Mouse (Mus musculus) adrenal gland, adult 18-20 months (tissue): Measurements from ENCODE around the gene Adgrf3. TPM values are rescaled to one million over a fixed set of nuclear protein-coding genes. Genes with fewer than 3 reads are reported as not detected.
A peak's percentile ranks its signal among the peaks of the same experiment; 100 is the strongest.
"Not testable (repeated sequence)": the region's sequence is repeated elsewhere in the genome, so short reads cannot be mapped to it uniquely, and the experiment has no call there.

Source experiments
- DNase-seq, 2 experiments: peaks; one replicate each; pipeline ENCODE4 v3.0.0; 2021 to 2022; ENCODE audit warnings: low spot score in 2 of 2
- long read RNA-seq, 2 experiments: library from polyadenylated mRNA; stranded (forward); transcript quantifications; one replicate each; pipeline ENCODE4 v2.0.0; 2021
- total RNA-seq, 2 experiments: library from RNA; stranded (reverse); gene quantifications; 1 replicate in 1 of 2; 2 replicates in 1 of 2; pipeline ENCODE4 v1.2.3; 2021

Adgrf3 gene
- total RNA-seq, result not detected
- long read RNA-seq, experiment 1, result 0 reads
- long read RNA-seq, experiment 2, result 0 reads

DNA sequence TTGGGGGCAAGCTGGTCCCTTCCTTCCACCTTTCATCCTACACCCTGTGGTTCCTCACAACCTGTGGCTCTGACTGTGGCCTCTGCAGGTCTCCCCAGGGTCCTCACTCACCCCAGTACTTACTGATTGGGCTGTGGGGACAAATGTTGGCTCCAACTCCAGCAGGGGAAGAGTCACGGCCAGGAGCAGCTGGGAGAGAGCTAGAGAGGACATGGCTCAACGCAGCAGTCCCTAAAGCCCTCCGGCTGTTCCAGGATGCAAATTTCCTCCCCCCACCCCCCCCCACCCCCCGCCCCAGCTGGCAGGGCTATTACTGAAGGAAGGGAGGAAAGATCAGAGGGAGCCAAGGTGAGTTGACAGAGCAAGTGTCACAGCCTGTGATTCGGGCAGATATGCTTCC lies at the start of gene Adgrf3:
TSS of gene Adgrf3 (minus strand) at position 230 of the 400 bp plus-strand sequence.
- no peak for DNase-seq

DNA sequence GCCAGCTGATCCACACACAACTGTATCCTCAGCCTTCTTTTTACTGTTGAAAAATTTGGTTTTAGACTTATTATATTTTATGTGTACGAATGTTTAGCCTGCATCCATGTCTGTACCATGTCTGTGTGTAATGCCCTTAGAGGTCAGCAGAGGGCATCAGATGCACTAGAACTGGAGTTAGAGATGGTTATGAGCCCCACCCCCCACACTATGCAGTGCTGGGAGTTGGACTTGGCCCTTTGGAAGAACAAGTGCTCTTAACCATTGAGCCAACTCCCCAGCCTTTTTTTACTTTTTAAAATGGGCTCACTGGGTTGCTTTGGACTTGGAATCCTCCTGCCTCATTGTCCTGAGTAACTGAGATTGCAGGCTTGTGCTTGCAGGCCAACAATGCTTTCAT lies 42.1 kb upstream of the Adgrf3 start:
- no peak for DNase-seq

DNA sequence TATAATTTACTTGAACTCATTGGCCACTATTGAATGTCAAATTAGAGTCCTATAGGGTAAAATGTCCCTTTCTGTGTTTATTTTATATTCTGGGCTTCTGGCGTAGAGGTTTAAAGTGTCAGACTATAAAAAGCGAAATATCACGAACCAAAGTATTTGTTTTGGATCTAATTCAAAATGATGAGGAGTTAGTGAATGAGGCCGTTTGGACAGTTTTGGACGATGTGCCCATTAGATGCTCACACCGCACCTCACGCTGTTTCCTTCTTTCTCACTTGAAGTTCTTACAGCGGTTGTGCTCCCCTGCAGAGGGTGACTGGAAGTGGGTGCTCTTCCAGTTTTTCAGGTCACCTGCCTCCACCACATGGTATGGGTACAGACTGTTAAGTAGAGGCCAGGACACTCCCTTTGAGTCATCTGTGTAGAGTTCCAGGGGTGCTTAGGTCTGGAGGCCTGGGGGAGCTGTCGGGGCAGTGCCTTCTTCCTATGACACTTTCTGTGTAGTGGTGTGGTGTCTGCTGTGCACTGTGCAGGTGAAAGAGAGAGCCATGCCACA lies 40.4 kb upstream of the Adgrf3 start:
- DNase-seq, result no peak

DNA sequence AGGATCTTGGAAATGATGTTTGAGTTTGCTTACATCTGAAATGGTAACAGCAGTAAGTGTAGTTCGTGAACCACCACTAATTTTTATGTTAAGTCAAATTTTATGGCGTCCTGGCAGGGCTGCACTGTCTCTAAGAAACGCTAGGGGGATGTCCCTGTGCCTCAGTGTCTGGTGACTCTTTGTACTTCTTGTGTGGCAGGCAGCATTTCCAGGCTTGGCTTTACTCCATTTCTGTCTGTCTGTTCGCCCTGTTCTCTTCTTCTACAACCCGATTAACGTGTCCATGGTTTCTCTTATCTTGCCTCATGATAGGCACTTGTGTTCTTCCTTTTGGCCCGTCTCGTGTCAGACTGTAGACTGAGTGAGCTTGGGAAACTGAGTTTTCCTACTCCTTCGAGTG lies 38.2 kb upstream of the Adgrf3 start:
- DNase-seq, result no peak

DNA sequence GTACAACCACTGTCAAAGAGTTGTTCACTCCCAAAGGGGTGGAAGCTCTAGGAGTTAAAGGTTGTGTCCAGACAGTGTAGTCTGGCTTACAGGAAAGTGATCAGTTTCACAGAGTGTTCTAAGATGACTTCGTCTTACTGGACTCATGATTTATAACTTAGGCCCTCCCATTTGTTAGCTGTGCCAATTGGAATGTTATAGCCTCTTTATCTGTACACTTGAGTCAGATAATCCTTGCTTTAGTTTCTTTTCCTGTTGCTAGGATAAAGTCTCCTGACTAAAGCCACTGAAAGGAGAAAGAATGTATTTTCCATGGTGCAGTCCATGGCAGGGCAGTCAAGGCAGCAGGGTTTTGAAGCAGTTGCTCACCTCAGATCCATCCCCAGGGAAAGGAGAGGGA lies 36.9 kb upstream of the Adgrf3 start:
- DNase-seq, result no peak

DNA sequence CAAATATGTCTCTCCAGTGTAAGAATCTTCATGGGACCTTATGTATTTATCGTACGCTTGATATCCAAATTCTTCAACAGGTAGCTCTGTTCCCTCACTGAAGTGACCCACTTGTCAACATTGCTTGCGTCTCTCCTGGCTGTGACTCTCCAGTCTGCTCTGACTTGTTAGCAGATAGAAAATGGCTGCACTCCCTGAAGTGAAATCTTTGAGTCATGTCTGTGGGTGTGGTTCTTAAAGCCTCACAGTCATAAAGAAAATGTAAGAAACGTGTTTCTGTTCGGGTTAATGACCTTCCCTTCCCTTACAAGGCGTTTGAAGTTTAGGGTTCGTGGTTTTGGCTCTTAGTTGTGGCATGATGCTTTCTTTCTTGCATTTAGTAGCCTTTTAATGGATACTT lies 35.0 kb upstream of the Adgrf3 start:
- DNase-seq, result no peak

DNA sequence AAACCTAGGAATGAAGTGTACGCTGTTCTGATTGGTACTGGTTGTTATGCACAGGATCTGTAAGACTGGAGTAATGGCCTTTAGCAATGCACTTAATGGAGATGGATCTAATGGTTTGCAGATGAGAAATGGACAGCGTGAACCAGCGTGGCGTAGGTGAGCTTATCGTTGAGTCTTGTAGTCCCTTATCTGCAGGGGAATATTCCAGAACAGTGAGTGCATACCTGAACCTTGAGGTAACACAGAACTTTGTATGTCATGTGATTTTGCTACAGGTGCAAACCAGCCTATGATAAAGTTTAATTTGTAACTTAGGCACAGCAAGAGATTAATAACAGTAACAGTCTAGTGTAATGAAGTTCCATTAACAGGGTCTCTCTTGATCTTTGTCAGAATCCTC lies 33.0 kb upstream of the Adgrf3 start:
- DNase-seq, result no peak

DNA sequence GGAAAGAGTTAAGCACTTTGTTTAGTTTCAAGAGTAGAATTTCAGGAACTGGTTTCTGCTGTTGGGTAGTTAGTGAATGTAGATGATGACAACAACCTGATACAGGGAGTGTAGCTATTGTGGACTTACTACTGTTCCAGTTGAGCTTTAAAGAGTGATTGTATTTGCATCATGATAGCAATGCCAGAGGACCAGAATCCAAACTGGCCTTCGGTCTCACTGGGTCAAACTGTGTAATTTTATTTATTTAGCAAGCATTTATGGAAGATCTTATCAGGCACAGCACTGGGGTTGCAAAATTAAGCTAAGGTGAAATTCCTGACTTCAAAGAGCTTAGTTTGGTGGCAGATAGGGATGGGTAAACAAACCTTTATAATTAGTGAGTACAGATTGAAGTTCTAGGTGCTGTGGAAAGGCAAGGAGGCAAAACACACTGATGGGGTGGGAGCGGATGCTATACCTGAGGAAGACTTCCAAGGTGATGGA lies 30.2 kb upstream of the Adgrf3 start:
- DNase-seq, result no peak

DNA sequence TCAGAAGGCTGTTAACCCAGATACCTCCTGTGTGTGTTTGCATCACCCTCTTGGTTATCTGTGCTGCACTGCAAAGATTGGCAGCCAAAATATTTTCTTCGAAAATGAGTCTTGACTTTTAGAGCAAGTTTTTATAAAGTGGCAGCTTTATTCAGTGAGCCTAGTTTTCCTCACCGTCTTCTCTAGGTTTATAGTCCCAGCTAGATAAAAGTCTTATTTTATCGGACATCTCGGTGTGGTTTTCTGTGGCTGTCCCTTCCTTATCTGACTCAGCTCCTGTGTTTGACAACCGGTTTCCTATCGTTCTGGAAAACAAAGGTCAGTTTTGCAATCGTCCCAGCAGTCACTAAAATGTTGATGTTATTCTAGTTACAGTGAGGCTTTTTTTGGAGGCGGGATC lies 28.5 kb upstream of the Adgrf3 start:
- DNase-seq, result no peak

DNA sequence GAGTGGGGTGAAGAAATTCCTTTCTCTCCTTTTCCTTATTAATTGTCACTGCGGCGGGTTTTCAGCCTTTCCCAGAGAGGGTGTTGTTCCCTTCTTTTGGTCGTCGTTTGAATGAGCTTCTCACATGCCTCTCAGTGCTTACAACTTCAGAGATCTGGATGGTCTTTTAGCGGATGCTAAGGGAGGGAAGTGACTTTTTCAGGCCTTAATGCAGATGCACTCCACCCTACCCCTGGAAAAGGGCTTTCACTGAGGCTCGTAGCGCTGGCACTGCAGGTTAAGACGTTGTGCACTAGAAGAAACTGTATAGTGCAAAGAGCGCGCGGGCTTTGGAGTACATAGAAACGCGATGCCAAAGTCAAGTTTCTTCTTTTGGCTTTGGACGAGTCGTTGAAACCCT lies 27.5 kb upstream of the Adgrf3 start:
- DNase-seq, result peak in 1 of 2 experiments; percentile 16

DNA sequence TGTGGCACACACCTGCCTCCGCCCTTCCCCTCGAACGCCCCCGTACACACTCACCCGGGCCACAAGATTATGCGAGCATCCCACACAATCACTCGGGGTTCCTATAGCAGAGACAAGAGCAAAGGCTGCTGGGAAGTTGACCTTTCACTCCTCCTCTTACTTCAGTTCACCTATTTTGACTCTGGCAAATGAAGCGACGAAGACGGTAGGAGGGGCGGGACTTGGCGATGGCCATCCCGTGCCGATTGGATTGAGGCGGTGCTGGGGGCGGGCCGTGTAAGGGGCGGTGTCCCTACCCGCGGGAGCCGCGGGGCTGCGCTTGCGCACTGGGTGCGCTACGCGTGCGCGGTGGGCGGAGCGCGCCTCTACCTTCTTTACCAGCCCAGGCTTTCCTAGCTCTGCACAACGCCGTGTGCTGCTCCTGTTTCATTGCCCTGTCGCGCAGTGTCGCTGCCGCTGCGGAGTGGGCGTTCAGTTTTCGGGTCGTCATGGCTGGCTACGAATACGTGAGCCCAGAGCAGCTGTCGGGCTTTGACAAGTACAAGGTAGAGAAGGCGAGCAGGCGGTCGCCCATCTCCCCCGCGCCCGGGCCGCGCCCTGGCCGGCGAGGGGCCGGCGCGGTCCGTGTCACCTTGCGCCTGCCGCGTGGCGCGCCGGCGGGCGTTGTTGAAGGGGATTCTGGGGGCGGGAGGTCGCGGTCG lies 26.9 kb upstream of the Adgrf3 start, which contains the start of gene Selenoi:
TSS of gene Selenoi (plus strand) at position 311 of the 701 bp plus-strand sequence.
- peak; percentile 96 to 97 for DNase-seq

DNA sequence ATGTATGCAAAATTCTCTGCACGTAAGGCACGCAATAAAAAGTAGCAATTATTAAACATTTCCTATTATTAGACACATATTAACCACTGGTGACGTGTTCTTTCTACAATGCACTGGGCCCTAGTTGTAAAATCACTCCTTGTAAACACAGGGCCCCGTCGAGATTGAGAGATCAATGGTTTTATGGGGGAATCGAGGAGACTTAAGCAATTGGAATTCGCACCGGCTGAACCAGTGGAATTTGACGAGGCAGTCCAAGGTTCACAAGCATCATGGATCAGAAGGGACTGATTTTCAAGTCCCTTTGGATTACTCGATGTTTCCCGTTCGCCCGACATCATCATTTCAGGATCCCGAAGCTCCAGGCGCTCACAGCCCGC lies 26.4 kb upstream of the Adgrf3 start:
- DNase-seq, result no peak

DNA sequence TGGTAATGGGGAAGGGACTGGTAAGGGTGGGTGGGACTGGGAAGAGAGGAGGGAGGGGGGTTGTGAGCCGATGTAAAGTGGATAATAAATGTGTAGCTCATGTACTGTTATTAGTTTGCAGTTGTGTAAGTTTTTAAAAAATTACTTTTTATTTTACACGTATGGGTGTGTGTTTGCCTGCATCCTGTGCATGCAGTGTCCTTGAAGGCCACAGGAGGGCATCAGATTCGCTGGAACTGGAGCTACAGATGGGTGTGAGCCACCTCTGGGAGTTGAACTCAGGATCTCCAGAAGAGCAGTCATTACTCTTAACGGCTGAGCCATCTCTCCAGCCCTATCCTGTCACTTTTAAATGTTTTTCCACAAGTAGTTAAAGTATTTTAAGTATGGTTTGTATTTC lies 25.4 kb upstream of the Adgrf3 start:
- no peak for DNase-seq

DNA sequence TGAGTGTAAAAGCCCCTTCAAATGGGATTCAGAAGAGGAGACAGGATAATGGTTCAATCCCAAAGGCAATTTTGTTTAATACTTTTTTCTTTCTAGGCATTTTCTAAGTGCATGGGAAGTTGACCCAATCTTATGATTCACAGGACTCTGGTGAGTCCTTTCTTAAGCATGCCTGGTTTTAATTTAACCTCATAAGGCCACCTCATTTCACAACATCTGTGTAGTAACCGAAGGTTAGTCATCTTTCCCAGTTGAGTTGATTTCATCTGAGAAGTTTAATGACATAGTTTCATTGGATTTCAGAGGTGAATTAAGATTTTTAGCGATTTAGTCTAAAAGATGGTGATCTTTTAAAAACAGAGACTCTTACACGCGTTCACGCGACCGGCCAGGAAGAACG lies 17.2 kb upstream of the Adgrf3 start:
- no peak for DNase-seq

DNA sequence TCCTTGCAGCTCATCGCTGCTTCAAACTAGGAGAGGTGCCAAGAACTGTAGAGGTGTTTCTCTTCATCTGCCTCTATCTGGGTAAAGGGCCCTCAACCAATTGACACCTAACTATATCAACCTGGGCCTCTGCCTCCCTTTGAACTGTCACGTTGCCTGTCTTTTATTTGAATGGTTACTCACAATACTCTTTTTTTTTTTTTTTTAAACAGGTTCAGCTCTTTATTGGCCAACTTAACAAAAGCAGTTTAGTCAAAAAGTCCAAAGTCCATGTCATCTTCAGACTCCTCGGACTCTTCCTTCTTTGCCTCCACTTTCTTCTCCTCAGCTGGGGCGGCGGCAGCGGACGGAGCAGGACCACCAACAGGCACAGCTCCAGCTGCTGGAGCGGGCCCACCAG lies 15.1 kb upstream of the Adgrf3 start:
- DNase-seq, result no peak

DNA sequence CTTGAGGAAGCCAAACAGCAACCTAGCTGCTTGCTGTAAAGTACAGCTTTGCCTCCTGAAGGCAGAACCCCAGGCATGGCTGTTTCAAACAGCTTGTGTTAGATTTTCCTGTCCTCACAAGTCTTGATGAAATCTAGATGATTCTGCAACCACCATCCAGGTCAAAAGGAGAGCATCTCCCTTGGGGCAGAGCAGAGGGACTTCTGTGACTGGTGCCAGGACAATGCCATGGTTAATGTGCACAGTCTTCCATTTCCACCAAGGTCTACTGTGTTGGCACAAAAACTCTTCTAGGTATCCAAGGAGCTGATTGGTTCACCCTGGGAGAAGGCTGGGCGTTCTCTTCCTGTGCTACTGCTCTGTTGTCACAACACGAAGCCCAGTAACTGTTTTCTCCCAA lies 14.2 kb upstream of the Adgrf3 start:
- no peak for DNase-seq

DNA sequence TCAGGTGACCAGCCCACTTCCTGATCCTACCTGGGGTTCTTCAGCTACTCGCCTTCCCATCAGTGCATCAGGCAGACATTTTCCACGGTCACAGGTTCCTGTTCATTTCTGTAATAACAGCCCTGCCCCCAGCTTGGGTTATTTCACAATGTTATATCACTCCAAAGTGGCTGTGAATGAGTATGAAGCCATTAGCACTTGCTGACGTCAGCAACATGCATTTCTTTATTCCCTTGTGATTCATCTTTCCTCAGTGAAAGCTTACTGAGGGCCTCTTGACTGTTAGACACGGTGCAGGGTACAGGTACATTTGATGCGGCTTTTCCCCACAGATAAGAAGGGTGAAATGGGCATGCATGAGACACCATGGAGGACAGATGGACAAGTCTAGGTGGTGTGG lies 10.4 kb upstream of the Adgrf3 start:
- no peak for DNase-seq

DNA sequence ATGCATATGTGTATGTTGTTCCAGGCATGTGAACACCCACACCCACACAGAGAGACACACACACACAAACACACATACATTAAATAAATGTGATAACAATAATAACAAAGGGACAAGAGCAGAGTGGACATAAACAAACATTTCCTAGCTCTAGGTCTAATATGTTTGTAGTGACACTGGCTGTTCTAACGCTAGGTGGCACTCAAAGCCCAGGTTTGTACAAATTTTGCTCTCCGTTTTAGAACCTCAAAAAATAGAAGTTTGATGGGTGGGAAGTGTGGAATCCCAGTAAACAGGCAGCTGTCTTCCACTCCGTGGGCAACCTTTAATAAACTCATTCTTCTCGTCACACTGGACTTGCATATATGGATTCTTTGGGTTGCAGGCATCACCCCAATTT lies 9.4 kb upstream of the Adgrf3 start:
- peak; percentile 48 to 56 for DNase-seq

DNA sequence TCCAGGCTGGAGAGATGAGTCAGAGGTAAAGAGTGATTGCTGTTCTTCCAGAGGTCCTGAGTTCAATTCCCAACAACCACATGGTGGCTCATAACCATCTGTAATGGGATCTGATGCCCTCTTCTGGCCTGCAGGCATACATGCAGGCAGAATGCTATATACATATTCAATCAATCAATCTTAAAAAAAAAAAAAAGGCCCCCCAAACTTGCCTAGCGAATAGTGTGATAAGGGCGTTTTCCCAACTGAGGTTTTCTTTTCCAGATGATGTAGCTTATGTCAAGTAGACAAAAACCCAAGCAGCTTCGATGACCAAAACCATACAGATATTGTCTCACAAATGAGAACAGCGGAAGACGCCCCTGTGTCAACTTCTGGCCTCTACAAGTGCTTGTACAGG lies 5.2 kb upstream of the Adgrf3 start:
- not testable (repeated sequence) for DNase-seq

DNA sequence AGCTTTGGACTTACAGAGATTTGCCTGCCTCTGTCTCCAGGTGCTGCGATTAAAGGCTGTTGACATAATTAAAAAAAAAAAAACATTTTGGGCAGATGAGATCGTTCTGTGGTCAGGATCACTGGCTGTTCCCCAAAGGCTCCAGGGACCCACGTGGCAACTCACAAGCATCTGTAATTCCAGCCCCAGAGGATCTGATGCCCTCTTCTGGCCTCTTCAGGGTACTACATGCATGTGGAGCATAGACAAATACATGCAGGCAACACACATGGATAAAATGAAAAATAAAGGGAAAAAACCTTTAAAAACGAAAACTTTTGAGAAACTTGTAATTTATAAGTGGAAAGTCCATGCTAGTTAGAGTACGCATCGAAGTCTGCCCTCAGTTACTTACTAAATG lies 1.8 kb upstream of the Adgrf3 start:
- no peak for DNase-seq

DNA sequence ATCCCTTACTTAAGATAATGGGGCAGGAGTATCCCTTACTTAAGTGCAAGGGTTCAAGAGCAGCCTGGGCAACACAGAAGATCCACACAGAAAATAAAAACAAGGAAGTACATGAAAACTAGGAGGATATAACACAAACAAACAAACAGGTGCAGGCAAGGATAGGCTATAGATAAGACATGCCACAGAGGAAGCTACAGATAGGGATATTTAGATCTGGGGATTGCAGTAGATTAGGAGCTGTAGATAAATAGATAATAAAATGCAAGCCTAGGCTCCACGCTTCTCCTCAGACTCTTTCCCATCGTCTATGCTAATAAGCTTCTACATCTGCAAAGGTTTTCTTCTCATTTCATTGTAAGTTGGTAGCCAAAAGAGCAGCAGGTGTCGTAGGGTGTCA lies 488 bp downstream of the Adgrf3 start:
- DNase-seq, result no peak

DNA sequence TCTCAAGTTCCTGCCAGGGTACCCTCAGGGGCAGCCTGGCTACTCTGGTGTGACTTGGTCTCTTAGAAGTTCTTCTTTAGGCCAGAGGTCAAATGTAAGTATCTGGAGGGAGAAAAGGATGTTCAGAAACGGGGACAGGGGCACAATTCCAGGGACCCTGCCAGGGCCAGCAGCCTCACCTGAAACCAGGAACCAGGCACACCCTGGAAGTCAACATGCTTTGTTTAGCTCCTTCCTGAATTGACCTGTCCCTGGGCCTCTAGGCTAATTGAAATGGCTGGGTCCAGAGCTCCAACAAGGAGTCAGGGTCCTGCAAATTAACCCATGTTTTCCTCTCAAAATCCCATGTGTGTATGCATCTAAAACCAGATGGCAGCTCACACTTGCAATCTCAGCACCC lies 1.1 kb downstream of the Adgrf3 start:
- DNase-seq, result no peak
